Mouse (Mus musculus) megakaryocyte progenitor cell, adult 5-6 weeks (primary cell): Measurements from ENCODE around the gene Osbpl9. TPM values are rescaled to one million over a fixed set of nuclear protein-coding genes. Genes with fewer than 3 reads are reported as not detected.

Source experiments
- ATAC-seq: replicated peaks from 2 replicates; pipeline ENCODE4 v1.8.0; 2016; ENCODE audit warnings: mild to moderate bottlenecking, moderate TSS enrichment, inconsistent platforms; ENCODE audit not compliant: poor library complexity
- total RNA-seq, 2 experiments: library from RNA; stranded (forward) in 1 of 2; stranded (reverse) in 1 of 2; fragments of 157-497, 149-512 nt in 1 of 2; fragments of 200-1000 nt in 1 of 2; gene quantifications; 2 replicates each; pipeline versions ENCODE4 v1.2.3 to v1.2.4; 2015 to 2017

The Osbpl9 gene
- total RNA-seq, 2 experiments from 2014 or later: 64.3 to 99.6 TPM

DNA sequence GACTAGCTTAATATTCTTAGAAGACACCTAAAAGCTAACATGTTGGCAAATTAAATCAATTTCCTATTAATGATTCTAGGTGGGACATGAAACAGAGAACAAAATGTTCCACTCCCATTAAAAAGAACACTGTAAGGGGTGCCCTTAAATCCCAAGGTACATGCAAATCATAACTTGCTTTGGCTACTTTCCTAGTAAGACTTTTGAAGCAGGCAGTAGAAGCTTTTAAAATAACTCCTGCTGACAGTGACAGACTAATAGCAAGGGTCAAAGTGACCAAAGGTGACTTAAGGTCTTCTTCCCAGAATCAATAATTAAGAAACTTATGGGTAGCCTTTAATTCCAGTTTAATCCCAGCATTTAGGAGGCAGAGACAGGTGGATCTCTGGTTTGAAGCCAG lies 95.5 kb downstream of the Osbpl9 start:
- ATAC-seq: no peak

DNA sequence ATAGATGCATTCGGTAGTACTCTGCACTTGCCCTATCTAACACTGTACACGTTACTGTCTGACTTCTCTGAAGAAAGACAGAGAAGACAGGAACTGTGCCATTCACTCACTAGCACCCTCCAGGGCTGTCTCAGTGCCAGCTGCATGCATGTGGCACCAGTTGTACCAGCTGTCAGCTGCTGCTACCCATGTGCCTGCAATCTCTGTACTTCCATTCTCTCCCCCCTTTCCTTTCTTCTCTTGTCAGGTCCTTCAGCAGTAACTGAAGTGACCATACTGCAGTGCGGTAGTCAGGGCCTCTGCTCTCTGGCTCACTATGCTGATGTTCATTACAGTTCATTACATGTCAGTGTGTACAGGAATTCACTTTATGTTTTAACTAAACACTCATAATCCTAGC lies 96.0 kb downstream of the Osbpl9 start:
- 0 out of 2 replicates have a peak, but pooled peaks have one; percentile 8 for ATAC-seq

DNA sequence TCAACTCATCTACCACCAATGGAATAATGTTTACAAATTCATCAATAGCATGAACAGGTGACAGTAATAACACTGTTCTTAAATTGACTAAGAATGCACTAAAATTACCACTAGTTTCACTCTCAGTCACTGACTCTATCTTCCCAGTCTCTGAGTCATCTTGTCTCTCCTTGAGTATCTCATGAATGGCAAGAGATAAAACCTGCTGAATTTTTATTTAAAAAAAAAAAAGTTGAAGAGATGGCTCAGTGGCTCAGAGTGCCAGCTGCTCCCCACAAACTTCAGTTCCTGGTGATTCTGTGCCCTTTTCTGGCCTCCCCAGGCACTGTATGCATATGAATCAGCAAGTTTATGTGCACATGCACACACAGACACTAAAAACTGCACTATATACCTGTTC lies 96.8 kb downstream of the Osbpl9 start:
- ATAC-seq: peak; percentile 28

DNA sequence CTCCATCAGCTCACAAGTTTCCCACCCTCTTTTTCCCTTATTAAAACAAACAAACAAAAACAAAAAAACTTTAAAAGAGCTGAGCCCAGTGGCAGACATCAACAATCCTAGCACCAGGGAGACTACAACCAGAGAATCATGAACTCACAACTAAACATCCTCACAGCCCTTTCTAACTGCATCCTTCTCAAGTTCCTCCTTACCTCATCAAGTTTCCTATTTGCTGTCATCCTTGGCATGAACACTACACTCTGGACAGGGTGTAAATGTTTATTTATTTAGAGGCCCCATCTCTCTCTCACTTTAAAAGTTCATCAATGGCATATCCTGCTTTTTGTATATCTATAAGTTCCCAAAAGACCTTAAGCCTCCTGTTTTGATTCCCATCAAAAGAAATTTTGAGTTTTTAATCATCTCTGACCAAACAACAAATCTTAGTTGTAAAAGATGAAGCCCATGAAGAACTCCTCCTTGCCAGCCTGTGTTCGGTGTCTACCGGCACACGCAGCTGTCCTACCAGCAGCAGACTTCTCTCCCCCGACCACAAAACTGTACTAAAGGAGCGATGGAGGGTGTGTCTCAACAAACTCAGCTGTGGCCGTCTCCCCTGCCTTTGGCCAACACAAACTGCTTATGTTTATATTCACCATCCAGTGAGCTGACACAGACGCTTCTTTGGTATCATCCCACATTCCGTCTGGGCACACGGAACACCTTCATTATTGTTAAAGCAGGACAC lies 98.8 kb downstream of the Osbpl9 start:
- ATAC-seq: no peak

DNA sequence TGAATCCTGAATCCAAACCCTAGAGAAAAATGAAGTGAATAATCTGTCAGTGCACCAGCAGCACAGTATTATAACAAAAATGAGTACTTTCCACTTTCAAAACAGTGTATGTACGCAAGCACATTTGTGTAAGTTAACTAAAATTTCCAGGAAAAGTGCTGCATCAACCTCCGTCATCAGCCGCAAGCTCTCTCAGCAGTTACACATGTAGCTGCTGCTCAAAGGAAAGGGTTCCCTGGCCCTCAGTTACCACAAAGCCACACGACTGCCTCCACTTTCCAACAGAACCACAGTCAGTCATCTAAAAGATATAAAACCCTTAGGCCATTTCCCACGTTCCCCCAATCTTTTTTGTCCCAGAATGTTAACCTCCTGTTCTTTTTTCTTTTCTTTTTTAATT lies 99.5 kb downstream of the Osbpl9 start:
- ATAC-seq: peak; percentile 87

DNA sequence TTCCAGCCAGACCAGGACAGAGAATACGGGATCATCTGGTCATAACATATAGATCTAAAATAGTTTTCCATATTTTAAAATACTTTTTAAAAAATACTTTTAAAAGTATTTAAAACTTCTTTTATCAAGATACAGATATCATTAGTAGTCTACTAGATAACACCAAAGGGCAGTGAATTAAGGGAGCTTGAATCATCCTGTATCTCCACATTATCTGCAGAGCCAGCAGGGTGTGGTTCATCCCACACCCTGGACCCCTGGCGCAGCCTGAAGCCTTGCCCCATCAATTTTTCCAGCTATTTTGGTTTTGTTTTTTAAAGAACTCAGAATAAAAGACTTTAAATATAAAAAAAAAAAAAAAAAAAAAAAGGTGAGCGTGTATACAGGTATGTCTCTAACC lies 103.2 kb downstream of the Osbpl9 start:
- no peak for ATAC-seq

DNA sequence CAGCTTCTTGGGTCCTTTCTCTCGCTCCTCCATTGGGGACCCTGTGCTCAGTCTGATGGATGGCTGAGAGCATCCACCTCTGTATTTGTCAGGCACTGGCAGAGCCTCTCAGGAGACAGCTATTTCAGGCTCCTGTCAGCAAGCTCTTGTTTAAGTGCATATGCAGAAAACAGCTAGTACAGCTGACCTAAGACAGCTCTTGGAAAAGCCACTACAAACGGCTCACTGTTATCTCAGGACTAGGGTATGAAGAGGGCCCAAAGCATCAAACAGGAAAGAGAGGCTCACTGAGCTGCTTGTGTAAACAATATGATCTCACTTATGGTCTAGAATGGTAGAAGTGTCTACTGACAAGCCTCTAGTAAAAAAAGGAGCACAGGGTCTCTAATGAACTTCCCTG lies 107.8 kb downstream of the Osbpl9 start:
- no peak for ATAC-seq

DNA sequence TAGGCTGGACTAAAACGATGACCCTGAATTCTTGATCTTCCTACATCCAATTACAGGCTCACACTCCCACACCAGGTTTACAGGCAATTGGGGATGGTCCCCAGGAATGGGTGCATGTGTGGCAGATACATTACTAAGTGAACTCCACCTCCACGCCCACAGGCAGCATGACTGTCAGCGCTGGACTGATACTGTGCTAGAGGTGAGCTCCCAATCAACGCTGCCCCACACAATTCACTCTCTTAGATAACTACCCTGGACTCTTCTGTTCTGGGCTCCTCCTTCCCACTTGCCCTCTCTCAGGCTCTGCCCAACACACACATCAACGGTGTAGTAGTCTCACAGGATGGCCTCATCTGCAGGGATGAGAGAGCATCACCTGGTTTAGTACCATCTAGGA lies 109.7 kb downstream of the Osbpl9 start:
- no peak; the same call in 1 of the 2 replicates for ATAC-seq

DNA sequence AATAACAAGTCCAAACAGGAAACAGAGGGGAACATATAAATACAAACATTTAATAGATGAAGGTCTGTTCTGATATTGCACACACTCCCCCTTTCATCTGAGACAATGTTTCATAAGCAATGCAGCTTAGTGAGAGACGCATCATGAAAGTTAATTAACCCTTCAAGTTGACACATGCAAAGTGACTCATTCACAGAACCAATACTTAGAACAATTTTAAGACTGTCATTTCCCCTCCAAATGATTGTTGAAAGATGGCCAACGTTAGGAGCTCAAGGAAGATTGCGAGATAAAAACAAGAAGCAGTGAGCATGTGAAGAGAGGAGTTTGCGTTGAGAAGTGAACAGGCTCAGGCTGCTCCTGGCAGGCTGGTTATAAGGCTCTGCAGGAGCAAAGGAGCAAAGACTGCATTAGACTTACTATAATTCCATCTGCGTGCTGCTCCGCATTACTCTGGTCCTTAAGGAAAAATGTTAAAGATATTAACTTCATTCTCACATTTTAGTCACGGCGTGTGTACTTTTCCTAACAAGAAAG lies 110.8 kb downstream of the Osbpl9 start:
- ATAC-seq: no peak

DNA sequence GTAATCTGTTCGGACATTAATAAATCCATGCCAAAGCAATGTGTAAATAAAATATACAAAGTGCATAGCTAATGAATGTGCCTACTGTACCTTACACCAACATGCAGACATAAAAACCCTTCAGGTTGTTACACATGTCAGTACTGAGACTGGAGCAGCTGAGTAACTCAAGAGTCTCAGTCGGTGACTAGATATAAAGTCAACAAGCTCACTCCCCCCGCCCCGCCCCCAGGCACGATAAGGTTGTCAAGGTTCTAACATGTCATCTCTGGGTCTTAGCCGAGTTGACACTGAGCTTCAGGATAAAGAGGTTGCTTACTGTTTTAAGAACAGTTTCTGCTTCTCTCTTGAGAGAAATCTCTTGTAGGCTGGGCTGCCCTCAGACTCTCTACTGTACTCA lies 112.1 kb downstream of the Osbpl9 start:
- peak; percentile 70 for ATAC-seq

DNA sequence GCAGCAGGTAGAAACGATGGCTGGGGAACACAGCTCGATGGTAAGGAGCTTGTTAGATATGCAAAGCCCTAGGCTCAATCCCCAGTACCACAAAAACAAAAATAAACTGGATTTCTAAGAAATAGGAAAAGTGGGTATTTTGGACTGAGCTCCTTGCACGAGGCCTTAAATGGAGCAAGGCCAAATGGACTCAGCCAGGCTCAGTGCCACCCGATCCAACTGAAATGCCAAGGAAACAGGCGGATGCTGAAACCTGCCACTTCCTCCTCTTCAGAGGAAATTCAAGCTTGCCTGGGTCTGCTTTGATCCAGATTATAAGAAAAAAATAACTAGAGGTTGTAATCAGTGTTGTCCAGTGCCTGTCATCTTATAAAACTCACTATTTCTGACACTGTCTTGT lies 112.9 kb downstream of the Osbpl9 start:
- no peak for ATAC-seq

DNA sequence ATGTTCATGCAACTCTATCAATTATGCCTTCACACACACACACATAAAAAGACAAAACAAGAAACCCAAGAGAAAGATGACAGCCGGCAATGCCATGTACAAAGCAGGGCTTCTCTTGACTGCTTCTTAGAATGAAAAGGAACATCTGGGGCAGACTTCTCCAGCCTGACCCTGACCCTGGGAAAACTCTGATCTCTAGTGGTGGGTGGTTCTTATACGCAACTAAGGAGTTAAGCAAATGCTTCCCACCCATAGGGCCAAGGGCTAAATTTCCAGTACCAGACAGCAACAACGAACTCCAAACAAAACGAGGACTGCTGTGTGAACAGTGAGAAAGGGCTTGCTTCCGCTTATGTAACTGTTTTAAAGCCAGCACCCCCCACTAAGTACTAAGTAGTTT lies 122.0 kb downstream of the Osbpl9 start:
- no peak for ATAC-seq

DNA sequence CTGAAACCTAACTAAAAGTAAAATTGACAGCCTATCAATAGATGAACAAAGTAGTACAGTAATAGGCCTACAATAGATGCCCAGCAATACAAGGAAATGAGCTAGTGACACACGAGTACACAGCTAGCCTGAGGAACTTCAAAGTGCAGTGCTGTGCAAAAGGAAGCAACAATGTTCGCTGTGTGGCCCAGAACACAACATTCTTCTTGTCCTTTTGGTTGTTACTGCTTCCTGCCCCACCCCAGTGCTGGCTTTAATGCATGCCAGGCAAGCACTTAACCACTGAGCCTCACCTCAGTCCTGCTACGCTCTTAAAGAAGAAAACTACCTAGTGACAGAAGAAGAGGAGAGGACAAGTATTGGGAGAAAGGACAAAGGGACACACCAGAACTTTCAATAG lies 122.4 kb downstream of the Osbpl9 start:
- ATAC-seq: no peak

DNA sequence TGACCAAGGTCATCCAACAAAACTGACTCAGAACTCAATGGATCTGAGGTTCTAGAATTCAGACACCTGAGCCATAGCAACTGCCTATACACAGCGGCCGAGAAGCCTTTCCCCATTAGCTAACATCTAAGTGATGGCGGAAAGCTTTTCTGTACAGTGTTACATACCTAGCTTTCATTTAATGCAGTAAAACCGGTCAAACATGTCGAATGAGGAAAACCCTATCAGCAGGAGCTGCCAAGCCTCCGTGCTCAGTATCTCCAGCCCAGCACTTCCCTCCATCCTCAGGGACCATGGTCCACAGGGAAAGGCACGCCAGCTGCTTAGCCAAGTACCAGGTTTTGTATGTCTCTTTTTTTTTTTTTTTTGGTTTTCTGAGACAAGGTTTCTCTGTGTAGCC lies 123.1 kb downstream of the Osbpl9 start:
- no peak for ATAC-seq

DNA sequence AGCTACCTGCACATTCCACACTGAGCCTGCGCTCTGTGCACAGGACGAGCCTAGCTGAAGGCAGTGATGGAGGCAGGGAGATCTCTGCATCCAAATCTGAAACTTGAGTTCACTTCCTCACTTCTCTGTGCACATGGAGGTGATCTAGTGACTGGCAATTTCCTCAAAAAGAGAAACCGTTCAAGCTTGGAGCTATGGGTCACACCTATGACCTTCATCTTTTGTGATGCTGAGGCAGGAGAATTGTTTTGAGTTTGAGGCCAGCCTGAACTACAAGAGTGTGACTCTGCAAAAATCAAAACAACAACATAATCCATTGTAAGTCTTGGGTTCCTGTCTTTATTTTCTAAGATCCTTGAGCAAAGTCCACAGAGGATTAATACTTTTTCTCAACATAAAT lies 128.8 kb downstream of the Osbpl9 start:
- ATAC-seq: no peak

DNA sequence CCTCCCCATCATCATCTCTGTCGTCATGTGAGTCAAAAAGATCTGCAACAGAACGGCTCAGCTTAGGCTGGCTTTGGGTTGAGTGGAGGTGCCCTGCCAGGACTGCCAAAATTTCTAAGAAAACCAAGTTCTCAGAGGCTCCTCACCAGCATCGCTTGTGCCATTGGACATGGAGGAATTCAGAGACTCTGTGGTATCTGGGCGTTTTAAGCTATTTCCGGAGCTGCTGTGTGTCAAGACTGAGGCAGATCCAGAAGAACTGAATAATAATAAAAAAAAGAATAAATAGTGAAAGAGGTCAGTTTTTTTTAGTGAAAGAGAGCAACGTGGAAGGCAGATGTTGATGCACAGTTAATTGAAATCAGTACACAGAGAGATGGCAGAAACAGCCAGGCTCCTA lies 129.2 kb downstream of the Osbpl9 start:
- ATAC-seq: no peak

DNA sequence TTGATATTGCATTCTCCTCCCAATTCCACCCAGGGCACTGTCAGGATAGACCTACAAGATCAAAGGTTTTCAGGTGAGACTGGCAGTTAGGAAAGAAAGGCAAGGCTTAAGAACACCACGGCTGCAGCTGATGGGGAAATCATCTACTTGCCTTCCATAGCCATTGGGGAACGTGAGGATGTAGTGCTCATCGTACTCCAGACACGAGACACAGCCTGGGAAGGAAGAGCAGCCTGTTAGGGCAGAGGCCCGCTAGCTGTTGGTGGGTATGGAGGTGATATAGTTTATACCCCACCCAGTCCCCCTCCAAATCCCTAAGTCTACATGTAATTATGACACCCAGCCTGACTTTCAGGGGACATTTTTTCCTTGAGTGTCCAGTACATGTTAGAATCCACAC lies 136.4 kb downstream of the Osbpl9 start:
- no peak for ATAC-seq

DNA sequence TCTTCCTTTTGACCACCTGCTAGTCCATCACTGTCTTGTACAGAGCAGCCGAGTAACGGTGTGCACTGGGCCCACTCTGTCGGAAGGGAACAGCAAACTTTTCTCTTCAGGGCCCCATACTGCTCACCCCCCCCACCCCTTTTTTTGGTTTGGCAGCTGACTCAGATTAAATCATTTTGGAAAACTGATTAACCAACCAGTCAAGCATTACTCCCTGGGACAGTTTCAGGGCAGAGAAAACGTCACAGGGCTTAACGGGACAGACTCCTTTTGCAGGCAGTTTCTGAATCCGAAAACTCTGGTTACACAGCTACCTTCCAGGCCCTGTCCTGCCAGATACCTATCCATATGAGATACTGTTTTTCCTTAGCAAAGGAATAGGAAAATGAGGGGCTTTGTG lies 137.1 kb downstream of the Osbpl9 start:
- no peak for ATAC-seq

DNA sequence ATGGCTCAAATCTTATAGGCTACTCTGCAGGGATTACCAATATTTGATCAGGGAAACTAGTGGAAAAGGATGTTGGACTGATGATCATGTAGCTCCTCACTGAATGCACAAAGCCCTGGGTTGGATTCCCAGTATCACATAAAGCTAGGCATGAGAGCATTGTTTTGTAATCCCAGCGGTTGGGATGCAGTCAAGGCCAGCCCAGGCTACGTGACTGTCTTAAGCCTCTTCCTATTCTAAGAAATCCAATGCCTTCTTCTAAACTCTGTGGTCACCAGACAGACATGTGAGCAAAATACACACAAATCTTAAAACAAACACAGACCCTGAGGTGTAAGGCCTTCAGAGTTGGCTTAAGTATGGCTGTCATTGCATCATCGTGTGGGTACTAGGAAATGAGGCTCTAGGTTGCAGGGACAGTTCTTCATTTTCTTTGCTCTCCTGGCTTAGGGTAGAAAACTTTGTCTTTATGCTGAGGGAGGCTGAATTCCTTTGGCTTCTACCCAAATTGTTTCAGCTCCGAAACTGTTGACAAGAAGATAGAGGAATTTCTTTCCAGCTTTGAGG lies 142.7 kb downstream of the Osbpl9 start:
- ATAC-seq: peak; percentile 46; the same call in 1 of the 2 replicates

DNA sequence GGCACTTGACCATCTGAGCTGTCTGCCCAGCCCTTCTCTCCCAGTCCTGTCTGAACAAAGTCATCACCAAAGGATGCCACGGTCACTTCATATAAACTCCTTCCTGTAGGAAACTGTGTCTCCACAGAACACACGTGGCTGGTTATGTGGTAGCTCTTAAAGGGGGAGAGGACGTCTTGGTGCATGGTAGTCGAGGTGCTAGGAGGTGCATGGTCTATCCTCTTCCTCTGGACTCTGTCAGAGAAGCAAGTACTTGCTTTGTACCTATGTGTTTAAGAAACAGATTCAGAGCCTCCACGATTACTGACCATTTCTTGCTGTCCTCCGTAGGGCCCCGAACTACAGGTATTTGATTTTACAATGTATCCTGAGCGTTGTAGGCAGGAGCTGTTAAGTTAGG lies 144.4 kb downstream of the Osbpl9 start:
- ATAC-seq: no peak

DNA sequence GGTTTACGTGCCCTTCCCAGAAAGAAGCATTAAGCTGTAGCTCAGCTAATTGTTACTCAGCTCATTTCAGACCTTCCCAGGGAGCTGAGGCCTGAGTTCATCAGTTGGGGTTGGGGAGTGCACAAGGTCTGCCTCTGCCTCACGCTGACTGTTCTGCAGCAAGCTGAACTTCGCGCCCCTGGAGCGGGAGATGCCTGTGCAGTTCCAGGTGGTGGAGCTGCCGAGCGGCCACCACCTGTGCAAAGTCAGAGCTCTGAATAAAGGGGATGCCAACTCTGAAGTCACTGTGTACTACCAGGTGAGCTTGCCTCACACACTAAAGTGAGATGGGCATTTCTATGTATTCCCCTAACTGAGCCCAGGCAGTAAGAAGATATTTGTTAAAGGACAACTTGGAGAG lies 145.7 kb downstream of the Osbpl9 start:
- no peak for ATAC-seq

DNA sequence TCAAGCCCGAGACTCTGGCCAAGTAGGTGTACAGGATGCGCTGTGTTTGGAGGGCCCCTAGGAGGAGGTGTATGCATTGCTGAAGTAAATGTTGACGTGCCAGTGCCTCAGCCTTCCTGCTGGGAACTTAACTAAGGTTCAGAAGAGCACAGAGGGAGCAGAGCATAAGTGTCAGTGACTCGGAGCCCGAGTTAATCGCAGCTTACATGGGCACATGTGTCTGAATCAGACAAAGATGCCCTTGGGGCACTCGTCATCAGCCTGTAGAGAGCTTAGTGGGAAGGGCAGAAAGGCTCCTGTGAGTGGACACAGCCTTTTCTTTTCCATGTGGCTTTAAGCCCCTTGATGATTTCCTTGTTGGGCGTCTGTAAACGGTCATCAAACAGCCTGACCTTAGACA lies 148.1 kb downstream of the Osbpl9 start:
- no peak for ATAC-seq

DNA sequence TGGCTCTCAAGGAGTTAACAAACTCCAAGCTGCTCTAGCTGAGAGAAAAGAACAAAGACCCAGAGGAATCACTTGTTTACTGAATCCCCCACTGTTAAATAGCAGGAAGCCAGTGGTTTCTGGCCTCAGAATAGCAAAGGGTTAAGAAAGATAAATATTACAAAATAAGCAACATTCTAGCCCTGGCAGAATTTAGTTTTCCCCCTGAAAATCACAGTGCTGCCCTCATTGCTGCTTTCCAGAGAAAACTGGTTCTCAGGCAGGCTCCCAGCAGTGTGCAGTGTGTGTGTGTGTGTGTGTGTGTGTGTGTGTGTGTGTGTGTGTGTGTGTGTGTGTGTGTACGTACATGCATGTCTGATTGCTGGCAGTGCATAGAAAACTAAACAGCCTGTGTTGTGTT lies 149.8 kb downstream of the Osbpl9 start:
- no peak for ATAC-seq
